Mouse (Mus musculus) urinary bladder, postnatal 10 days (tissue): ENCODE measurements around the gene Nfic.

ENCODE experiments used
- DNase-seq: peaks from one replicate; pipeline ENCODE4 v3.0.0; 2022; ENCODE audit warnings: low spot score

Nfic gene

DNA sequence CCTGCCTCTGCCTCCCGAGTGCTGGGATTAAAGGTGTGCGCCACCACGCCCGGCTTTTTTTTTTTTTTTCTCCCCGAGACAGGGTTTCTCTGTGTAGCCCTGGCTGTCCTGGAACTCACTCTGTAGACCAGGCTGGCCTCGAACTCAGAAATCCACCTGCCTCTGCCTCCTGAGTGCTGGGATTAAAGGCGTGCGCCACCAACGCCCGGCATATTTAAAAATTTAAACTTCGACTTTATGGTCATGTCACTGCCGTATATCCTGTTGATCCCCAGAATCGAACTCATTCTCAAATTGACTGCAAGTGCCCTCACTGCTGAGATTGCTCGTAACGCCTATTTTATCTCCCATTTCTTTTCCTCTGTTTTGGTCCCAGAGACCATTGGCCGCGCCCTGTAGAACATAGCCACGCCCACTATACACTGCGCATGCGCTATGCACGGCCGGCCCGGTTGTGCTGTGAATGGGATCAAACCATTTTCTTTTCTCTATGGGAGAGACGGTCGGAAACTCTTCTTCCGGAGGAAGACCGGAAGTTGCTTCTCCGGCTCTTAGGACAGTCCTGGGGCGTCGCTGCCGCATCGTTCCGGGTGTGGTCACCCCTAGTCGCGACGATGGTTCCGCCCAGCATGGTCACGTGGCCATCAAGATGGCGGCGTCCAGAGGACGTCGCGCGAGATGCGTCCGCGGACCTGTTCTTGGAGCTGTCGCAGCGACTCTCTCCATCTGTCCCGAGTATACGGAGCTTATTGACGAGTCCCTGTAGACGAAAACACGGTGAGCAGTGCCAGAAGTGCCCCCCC, 71.4 kb downstream of the Nfic start, which contains the start of the genes Dohh and Gm48551:
Gene Dohh, plus strand, starts transcription at position 627 of the 803 bp plus-strand sequence.
Gene Gm48551, plus strand, starts transcription at position 665 of the 803 bp plus-strand sequence.
- peak; percentile 98 for DNase-seq

DNA sequence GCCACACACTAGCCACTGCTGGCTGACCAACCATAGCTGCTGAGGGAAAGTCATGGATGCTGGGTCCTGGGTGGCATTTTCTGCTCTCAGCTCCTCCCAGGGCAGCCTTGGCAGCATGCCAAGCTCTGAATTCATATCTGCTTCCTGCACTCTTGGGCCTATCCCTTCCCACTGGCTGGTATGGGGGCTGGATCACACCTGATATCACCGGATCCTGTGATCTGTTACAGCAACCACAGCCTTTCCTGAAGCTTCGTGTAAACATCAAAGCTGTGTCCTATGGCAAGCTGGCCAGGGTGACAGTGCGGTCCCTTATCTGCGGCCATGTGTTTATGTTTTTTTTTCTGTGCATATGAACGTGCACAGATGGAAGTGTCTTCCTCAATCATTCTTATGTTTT, 73.4 kb downstream of the Nfic start:
- DNase-seq: no peak

DNA sequence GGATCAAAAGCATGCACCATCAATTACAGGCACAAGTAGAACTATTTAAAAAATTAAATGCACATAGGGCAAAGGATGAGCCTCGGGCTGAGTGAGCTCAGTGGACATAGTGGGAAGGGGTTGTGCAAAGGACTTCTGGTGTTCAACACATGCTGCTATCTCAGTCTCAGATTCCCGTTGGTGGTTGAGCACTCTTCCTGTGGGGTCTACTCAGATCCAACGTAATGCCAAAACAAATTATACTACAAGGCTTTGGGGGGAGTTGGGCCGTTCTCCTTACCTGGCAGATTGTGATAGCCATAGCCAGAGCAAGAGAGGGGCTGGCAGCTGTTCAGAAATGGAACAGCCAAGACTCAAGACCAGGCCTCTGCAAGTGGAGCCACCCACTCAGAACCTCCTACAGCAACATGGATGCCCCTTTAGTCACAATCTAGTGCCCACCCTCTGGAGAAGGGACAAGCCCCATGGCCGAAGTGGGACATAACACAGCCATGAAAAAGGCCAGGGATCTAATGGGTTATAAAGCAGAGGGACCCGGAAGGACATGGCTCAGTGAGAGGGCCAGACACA, 75.5 kb downstream of the Nfic start:
- no peak for DNase-seq

DNA sequence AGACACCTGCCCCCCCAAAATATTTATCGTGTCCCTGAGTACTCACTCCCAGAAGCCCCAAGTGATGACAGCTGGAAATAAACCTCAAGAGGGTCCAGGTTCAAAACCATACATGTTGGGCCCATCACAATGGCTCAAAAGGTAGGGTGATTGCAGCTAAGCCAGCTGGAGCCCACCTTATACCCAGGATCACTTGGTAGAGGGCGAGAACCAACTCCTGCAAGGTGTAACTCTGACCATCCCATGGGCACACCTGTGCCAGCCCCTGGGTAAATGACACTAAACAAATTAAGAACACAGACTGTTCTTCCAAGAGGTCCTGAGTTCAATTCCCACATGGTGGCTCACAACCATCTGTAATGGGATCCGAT, 76.3 kb downstream of the Nfic start:
- DNase-seq: no peak

DNA sequence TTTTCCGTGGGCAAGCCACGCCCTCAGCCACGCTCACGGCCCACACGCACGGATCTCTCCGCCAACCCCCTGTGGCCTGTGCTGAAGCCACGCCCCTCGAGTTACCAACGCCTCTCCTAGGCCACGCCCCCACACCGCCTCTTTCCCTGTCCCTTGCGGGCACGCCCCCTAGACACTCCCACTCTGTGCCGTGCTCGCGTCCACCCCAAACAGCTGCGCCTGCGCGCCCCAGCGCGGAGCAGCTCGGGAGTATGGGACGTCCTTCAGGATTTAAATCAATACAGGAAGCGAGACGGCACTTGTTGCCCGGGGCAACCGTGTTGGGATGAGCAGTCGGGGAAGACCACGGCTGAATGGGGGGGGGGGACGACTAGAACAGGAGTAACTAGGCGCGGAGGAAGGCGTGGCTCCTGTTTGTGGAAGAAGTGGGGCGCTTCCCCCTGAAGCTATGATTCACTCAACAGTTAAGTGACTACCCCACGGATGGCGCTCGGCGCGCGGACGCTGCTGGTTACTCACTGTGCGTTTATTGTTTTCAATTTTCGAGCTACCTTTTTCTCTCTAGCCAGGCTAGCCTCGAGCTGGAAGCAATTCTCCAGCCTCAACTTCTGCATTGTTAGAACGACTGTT, 76.8 kb downstream of the Nfic start:
- peak; percentile 100 for DNase-seq

DNA sequence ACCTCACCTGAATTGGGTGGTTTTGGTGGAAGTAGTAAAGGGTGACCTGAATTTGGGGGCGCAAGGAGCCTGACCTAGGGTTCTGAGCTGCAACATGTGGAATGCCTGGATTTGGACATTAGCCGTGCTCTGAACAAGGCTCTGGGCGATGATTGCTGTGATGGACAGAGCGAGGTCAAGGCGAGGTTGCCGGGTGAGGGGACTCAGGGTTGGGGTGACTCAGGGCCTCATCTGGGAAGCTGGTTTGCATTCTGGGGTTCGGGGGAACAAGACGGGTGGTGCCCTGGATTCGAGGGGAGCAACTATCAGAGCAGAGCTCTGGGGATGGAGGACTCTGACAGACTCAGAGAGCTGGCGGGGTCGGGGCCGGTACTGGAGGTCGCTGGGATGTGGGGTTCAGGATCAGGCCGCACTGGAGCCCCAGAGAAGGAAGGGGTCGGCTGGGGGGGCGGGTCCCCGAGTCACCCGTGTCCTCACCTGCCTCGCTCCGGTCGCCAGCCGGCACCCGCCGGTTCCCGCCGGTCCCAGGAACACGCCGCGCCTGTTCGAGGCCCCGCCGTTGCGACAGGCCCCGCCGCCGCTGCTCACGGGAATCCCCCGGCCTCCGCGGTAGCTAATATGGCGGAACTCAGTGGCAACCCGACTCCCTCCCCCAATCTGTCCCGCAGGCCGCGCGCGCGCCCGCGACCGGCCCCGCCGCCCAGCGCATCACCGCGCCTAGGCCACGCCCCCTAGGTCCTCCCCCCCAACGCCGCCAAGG, 77.5 kb downstream of the Nfic start, which contains the start of gene Fzr1:
Gene Fzr1, minus strand, starts transcription at position 724 of the 760 bp plus-strand sequence.
- no peak for DNase-seq

DNA sequence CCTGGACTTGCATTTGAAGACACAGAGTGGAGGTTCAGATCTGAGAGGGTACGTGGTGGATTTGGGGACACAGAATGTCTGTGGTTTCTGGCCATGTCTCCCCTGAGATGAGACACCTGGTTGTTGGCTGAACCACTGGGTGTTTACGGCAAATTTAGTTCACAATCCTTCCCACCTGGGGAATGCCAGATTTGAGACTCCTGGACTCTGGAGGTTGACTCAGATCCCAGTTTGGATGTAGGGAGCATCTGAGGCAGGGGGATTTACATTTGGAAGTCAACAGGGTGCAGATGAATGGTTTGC, 78.1 kb downstream of the Nfic start:
- no peak for DNase-seq

DNA sequence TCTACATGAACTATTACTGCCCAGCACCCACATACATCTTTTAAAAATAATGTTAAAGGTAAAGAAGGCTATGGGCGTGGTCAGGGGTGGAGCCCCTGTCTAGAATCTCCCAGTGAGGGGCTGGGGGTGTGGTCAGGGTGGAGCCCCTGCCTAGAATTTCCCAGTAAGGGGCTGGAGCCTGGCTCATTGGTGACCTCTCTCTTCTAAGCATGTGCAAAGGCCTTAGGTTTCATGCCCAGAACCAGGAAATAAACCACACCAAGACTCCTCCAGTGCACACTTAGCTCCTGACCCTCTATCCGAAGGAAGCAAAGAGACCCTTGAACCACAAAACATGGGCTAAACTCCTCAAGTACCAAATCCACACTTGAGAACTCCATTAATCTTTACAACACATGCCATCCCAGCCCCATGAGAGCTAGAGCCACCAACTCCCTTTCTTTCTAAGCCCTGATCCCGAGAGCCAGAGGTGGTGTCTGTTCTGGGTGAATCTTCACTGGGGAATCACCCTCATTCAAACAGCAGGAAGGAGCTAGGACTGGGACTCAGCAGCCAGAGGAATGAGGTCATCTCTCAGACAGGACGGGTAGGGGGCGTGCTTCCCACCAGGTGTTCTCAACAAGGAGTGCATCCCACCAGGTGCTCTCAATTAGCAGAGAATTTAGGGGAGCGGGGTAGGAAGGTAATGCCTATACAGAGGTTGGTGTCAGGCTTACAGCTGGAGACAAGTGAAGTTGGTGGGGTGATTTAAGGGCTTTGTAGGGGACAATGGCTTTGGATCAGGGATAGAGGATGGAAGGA, 78.7 kb downstream of the Nfic start:
- DNase-seq: no peak

DNA sequence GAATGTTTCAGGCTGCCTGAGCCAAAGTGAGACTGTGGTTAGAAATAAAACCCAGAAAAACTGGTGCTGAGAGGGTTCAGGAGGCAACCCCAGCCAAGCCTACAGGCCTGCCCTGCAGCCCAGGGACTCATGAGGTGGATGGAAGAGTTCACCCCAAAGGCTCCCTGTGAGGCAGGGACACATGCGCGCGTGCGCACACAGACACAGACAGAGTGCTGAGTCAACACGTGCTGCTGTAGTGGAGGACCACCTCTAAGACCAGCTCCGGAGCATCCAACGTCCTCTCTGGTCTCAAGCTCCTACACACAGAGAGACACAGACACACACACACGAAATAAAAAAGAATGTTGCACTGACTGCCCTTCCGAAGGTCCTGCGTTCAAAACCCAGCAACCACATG, 80.1 kb downstream of the Nfic start:
- no peak for DNase-seq

DNA sequence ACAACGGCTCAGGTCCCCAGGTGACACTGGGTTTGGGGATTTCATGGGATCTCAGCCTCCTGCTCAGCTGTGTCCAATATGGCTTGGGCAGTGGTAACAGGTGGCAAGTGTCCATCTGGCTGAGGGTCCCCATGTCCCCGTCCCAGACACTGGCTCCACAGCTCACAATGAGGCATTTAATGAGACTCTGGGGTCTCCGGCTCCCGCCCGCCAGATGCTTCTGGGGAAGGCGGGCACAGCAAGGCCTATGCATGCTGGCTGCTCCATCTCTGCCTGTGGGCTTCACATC, 88.3 kb downstream of the Nfic start:
- DNase-seq: no peak

DNA sequence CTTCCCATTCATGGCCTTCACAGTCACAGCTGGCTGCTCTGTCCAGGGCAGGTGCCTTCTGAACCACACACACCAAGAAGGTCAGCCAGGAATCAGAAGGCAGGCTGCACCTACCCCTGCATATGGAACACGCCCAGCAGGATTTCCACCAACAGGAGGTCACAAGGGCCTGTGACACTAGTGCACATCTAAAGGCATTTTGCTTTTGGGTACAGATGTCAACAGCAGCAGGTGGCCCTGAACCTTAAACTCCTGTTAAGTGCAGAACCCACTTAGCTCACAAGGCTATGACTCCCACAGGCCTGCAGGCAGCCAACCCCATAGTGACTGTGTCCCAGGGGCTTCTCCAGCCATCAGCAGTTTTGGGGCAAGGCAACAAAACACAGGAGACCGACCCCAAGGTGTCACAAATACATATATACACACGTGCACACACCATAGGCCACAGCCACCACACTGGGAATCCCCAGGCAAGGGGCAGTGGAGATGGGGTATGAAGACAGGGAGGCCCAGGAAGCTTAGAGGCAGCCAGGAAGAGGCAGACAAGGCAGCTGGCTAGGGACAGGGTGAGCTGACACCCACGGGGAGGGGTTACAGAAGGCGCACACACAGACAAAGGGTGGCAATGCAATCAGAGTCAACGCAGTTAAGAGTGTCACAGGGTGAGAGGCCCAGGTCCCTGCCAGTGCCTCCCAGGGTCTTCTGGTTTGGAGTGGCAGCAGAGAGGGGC, 88.8 kb downstream of the Nfic start:
- DNase-seq: no peak

DNA sequence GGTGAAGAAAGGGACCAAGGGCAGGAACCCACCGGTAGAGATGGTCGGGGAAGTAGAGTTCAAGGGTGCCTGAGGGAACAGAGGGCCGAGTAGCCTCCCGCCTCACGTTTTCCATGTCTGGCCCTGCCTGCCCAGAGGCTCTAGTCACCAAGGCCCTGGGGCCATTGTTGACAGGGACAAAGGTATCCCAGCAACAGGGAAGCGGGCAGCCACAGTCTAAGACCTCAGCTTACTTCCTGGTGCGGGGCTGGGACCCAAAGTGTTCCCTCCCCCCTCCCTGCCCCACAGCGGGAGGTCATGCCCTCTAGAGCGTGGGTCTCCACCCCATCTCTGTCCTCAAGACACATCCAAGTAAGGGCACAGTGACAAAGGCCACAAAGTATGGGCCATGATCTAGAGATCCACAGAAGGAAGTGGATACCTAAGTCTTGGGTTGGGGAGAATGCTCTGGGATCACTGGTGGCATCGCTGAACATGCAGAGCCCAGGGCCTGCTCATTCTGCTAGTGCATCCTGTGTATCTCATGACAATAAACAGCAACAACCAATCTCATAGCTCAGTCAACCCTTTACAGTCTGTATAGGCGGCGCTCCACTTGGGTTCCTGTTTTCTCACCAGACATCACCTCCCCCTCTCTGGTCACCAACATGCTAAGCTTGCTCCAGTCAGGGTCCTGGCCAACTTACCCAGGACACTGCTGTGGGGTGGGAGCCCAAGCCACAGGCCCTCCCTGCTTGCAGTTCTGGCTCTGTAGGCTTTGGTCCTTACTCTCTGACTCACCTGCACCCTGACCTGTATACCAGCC, 89.6 kb downstream of the Nfic start, which contains the start of gene 4930404N11Rik:
Gene 4930404N11Rik, minus strand, starts transcription at position 145 of the 805 bp plus-strand sequence.
- no peak for DNase-seq

DNA sequence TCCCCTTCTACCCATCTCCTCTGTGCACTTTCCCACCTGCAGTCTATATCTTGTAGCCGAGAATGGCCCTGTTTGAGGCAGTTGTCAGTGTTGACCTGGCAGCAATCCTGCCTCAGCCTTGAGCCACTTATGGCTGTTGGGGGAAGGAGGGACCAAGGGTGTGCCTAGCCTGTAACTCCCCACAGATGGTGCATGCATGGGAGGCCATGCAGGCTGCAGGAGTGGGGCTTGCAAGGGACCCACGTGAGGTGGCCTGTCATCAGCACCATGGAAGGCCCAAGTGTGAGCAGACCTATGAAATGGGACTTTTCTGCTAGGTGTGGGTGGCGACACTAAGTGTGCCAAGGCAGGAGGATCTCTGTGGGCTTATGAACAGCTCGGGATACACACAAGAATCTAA, 90.4 kb downstream of the Nfic start:
- DNase-seq: no peak

DNA sequence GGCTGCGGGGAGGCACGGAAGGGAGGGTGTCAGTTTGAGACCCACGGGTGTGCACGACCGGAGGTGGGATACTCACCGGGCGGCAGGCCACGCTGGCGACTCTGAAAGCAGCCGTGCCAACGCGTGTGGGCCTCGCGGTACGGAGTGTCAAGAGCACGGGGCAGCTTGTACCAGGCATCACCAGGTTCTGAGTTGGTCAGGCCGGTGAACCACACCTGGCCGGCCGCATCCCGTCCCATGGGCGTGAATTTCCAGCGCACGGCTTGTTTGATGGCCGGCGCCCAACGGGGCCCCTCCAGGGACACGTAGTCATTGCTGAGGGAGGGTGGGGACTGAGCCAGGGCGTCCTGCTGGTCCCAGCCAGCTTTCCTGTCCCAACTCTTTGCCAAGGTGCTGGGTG, 90.8 kb downstream of the Nfic start:
- no peak for DNase-seq

DNA sequence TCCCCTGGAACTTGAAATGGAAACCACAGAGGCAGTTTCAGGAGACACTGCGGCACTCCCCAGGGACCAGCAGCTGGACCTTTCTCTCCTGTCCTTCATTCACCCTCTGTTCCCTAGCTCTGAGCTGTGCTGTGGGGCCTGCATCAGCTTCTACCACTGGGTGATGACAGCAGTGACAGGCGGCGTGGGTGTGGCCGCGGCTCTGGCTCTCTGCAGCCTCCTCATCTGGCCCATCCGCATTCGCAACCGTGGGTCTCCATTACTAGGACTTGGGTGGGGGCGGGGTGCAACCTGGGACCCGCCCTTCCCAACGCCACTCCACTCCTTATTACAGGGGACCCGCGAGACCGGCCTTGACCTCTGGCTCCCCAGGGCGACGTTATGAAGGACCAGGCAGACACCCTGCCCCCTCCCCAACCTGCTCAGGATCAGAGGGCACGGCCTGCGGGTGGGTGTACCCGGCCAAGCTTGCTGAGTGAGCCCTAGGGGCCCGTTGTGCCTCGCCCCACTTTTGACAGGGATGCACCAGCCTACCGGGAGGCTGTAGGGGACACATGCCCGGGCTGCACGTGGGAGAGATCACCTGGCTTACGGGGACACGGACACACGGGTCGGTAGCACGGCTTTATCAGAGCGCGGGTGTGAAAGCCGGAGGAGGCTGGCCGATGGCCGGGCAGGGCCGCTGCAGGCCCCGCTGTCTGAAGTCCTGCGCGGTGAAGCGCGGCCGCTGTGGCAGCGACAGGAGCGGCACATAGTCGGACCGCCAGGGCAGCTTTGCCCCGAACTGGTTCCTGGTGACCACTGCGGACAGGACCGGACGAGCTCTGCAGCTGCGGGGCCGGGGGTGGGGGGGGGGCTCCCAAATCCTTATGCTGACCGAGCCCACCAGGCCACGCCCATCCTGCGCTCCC, 91.7 kb downstream of the Nfic start:
- DNase-seq: no peak

DNA sequence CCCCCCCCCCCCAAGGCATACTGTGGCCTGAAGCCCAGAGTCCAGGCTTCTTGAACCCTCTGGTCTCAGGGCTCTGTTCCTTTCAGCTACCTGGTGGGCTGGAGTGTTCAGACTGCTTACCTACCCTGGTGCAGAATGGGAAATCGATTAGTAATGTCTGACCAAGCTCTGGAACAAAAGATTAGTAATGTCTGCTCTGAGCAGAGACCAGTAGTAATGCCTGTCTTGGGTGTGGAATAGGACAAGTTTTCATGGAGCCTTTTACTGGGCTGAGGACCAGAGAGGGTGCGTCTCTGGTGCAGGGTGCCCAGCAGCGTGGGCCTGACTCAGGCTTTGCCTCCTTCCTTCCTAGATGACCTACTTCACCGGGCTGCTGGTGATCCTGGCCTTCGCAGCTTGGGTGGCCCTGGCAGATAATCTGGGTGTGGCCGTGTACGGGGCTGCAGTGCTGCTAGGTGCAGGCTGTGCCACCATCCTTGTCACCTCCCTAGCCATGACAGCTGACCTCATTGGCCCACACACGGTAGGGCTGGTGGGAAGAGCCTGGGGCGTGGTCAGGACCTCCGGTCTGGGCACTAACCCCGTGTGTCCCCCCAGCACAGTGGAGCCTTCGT, 93.0 kb downstream of the Nfic start:
- no peak for DNase-seq

DNA sequence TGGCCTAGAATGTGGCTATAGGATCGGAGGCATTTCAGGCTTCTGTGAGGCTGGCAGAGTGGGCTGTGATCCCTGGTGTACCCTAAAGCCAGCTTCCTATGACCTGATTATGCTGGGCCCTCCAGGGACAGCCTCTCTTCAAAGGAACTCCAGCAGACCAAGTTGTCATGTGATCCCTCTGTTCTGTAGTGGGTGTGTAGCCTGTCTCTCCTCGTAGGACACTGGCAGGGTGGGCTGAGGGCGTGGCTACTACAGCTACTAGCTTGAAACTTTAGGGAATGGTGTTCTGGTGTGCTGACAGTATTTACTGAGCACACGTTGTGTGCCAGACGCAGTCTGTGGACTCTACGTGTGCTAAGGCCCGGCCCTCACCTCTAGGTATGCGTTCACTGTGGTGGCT, 94.7 kb downstream of the Nfic start:
- no peak for DNase-seq

DNA sequence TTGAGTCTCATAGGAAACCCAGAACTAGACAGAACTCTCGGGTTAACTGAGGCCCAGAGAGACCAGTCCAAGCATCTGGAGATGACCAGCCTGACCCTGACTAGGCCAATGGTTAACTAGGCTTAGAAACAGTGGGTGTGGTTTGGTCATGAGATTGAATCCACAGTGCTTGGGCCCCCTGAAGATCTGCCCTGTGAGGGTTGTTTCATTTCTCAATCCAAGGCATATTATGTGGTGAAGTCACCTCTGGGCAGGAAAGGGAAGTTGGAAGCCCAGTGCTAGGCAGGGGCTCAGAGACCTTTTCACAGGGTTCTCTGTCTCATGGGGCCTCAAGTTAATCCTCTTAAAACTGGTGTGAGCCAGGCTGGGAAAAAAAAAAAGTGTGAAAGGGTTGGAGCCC, 96.6 kb downstream of the Nfic start:
- no peak for DNase-seq

DNA sequence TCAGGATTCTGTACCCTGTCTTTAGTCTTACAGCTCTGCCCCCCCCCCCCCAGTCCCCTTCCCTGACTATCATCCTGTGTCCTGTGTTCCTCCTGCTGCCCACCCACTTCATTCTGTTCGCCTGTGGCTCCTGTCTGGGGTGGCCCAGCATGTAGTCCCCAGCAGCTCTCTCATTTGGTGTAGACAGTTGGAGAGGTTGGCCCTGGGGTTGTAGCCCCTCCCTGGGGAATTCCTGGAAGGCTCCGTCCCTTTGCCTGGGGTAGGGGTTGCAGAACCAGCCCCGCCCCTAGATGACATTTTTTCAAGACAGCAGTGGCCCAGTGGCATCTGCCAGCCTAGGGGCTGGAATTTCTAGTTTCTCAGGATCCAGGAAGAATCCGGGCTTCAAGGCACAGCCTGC, 97.2 kb downstream of the Nfic start:
- DNase-seq: no peak
